Mouse (Mus musculus): Measurements from ENCODE around the gene Coro1c.

Gene Coro1c

DNA sequence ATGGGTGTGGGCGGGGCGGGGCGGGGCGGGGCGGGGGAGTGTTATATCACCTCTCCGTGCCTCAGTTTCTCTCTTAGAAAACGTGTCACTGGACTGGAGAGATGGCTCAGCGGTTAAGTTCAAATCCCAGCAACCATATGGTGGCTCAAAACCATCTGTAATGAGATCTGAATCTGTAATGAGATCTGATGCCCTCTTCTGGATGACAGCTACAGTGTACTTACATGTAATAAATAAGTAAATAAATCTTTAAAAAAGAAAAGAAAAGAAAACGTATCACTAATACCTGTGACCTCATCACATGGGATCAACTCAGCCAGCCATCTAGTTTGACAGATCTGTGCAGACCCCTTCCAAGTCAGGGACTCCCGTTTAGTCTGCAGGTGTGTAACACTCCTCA, 21.0 kb upstream of the Coro1c start:
- DNase-seq (ENCODE audit: low spot score) = no peak

DNA sequence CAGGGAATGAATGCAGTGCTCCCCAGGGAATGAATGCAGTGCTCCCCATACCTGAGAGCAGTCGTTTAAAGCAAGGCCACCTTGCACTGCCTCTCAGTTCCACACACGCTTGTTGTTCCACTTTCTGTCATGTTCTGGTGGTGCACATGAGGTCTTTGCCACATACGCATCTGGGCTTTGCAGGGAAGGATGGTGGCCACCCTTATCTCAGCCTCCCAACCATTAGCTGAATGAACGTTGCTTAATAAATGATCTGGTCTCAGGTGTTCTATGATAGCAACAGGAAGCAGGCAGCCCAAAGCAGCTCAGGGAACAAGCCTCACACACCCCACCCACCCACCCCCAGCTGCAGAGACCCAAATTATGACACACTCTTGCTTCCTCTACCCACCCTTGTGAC, 16.1 kb upstream of the Coro1c start:
- no peak for DNase-seq (ENCODE audit: low spot score)

DNA sequence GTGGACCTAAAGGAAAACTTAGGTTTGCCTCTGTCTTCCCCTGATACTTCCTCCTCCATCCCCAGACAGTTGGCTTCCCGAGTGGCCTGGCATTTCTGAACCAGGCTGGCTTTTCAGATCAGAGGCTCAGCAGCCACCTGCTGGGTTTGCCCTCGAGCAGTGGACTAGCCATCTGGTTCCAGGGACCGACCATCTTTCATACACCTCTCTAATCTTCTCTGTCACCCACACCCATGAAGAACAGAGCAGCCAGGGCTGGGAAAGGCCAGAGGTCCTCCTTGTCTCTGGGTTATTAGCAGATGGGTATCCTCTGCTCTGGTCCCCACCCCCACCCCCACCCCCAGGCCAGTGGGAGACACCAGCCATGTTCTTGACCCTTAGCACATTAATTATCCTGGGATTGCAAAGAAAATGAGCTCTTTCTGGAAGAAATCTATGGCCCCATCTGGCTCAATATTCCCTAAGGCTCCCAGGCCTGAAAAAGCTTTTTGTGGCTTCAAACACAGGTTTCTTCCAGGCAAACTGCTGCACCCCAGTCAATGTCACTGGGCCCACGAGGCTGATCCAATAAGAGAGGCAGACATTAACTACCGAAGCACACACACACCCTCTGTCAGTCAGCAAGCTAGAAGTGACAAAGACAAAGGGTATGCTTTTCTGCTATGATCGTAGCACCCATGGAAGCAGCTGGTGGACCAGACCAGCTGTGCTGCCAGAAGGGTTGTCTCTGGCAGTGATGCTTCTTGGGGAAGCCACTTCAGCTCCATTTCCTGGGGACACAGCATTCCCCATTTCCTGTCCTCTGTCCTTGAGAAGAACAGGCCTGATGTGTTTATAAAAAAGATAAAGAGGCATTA, 13.0 kb upstream of the Coro1c start:
- peak; percentile 75 for DNase-seq (ENCODE audit: low spot score)

DNA sequence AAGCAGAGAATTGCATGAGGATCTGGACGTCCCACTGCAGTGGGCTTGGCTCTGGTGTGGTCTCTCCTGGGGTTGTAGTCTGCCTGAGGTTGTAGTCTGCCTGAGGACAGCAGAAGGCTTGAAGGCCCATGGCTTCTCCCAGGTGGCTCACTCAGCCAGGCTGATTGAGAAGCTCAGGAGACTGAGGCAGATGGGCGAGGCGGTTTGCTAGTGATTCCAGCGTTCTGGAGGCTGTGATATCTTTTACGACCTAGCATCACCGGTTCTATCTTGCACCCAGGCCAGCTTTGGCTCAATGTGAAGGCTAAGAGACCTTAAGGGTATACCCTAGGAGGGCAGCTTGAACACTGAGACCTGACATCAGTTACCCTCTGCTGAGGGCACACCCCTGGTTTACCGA, 10.5 kb upstream of the Coro1c start:
- DNase-seq (ENCODE audit: low spot score) = no peak

DNA sequence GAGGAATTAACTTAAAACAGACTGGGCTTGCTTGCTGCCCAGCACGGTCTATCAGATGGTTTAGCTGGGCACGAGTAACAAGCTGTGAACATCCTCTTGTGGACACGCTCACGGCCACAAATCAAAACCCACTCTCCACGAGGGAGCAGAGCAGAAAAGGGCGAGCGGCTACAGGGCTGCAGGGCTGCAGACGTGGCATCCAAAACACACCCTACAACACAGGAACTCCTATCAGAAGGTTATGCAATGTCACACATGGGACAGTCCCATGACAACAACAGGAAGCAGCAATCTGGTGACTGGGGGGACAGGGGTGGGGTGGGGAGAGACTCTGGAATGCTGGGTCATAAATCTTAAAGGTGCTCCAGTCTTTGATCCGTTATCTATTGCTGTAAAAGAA, 10.1 kb upstream of the Coro1c start:
- DNase-seq (ENCODE audit: low spot score) = no peak

DNA sequence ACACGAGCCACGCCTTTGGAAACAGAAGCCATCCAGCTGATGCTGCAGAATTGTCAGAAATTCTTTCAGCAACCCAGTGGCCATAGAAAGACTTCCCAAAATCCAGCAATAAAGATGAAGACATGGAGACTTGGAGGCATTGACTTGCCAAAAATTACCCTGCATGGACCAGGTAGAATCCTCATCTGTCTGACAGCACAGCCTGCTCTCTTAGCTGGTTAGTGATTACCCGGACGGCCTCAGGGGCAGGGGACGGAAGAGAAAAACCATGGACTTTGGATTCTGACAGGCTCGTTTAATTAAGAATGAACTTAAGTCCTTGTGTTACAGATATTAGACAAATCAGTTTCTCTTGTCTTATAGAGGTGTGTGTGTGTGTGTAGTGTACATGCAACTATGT, 2.1 kb upstream of the Coro1c start:
- DNase-seq (ENCODE audit: low spot score) = no peak

DNA sequence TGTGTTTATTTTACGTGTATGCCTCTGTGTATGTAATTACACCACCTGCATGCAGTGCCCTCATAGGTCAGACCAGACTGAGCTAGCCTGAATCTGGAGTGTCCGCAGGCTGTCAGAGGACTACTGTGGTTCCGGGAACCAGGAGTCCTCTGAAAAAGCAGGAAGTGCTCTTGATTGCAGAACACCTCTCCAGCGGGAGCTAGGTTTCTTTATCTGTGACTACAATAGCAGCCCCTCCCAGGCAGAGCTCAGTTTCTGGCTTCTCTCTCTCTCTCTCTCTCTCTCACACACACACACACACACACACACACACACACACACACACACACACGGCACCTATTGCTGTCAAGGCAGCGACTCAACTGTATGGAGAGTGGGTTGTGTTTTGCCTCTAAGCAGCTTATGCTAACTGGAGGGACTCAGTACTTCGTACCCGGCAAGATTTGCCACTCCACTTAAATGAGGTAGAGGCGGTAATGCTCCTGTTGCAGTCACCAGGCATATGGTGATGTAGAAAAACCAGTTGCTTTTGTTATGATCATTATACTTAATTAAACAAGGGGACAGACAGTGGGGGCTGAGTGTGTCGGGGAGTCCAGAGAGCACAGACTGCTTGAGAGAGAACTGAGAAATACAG, 1.6 kb upstream of the Coro1c start:
- DNase-seq (ENCODE audit: low spot score) = peak; percentile 59

DNA sequence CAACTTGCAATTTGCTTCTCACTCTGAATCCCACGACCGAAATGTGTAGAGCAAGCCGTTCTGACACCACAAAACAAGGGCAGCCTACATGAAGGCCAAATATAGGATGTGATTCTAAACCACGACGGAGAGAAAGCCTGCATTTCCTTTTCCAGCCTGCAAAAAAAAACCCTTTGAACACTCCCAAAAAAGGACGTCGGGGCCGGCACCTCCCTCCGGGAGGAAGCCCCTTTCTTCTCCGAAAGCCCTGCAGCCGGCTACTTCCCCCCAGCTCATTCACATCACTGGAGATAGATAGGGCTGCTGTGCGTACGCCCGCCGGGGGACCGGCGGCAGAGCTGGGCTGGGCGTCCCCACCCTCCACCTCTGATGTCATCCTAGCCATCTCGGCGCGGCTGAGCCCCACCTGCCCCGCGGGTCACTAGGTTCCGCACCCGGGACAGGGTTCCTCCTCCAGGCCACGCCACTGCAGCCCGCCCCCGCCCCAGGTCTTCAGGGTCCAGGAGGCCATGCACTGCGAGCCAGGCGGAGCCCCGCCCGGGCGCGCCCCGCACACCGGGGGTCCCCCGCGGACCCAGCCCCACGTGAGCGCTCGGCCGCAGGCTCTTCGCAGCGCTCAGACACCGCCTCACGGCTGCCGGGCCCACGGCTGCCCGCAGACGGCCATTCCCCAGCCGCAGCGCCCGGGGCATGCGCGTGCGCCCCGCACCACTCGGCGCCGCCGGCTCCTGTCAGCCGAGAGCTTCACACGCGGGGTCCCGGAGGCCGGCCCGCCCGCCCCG, 581 bp downstream of the Coro1c start:
- DNase-seq (ENCODE audit: low spot score) = peak; percentile 87

DNA sequence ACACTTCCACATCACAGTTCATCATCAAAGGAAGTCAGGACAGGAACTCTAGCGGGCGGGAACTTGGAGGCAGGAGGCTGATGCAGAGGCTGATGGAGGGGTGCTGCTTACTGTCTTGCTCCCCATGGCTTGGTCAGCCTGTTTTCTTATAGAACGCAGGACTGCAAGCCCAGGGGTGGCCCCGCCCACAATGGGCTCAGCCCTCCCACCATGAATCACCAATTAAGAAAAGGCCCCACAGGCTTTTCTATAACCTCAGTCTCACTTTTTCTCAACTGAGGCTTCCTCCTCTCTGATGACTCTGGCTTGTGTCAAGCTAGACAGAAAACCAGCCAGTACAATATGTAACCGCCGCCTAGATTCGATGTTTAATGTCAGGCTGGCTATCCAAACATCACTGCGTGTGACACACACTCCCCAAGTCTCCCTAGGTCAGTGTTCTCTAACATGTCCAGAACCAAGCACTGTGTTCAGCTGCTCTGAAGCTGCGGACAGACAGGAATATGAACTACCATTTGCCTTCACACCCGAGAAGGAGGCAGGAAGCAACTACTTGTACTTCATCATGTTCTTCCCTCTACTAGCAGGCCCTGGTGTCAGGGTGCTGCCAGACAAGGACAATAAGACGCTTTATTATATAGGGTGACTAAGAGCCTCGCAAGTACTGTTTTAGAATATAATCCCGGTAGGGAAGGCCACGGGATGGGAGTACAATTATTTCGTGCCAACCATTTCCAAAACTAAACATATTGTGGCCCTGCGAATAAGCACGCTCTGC, 1.4 kb downstream of the Coro1c start:
- peak; percentile 90 for DNase-seq (ENCODE audit: low spot score)

DNA sequence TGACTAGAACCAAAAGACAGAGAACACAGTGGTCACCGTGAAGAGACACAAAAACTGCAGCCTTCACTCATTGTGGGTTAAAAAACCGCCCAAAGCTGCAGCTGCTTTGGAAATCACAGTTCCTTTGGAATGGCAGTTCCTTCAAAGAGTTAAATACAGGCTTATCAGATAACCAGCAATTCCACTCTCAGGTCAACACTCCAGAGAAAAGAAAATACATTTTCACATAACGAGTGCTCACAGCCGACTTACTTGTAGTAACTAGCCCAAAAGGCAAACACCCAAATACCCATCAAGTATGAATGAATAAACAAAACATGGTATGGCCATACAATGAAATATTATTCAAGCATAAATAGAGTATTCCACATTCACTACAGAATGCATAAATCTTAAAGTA, 3.6 kb downstream of the Coro1c start:
- no peak for DNase-seq (ENCODE audit: low spot score)

DNA sequence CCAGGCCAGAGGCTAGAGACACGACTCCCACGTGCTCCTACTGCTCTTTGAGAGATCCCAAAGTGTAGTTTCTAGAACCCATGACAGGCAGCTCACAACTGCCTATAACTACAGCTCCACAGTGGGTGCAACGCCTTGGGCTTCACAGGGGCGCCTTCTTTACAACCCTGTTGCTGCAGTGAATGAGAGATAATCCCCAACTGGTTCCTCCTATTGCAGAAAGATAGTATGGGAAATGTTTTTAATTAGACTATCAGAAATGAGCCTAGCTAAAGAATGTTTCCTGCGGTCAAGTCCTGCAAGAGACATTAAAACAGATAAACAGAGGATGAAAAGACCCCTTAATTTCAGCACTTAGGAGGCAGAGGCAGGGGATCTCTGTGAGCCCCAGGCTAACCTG, 5.6 kb downstream of the Coro1c start:
- DNase-seq (ENCODE audit: low spot score) = no peak

DNA sequence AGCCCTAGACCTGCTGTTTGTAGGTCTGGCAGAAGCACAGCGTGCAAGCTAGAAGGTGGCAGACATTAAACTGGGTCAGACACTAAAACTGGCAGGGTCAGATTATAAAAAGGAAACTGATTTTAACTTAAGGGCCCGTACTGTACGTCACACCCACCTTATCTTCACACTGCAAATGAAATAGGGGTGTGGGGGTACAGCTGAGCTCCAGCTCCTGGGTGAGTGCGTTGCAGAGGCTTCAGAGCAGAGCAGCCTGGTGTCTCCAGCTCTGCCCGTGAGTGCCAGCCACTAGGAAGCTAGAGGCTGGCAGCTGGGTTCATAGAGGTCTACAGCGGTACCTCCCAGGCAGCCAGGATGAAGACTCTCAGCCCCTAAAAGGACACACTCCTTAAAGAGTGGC, 6.5 kb downstream of the Coro1c start:
- no peak for DNase-seq (ENCODE audit: low spot score)

DNA sequence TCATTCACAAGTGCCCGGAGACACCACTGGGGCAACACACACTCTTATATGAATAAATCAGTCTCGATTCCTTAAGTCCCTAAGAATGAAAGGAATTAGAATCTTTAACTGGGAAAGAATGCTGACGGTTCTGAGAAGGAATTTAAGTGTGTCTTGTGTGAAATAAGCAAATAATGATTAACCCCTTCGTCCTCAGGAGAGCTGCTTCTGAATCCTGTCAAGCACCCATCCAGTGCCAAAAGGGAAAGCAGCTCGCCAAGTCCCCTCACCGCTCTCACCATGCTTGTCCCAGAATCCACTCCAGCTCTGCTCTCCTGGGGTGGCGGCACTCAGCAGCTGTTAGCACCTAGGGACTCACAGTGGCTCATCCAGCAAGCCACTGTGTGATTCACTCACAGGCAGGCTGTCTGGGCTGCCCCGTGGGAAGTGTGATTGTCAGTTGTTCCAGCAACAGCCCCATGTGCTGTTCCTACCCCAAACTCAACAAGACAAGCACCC, 7.4 kb downstream of the Coro1c start:
- DNase-seq (ENCODE audit: low spot score) = peak; percentile 40

DNA sequence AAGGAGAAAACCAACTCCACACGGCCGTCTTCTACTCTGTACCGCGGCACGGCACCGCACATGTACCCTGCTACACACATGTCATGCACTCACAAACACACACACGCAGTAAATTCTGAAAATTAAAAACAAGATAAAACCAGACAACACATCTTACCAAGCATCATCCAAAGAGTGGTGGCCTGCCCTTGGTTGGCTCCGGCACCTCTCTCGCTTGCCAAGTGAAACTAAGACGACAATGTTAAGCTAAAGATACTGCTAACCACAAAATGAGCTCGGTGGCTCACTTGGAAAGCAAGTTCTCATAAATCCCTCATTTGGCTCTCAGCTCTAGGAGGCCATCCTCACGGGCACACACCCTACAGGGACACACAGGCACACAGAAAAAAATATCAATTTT, 9.0 kb downstream of the Coro1c start:
- DNase-seq (ENCODE audit: low spot score) = no peak

DNA sequence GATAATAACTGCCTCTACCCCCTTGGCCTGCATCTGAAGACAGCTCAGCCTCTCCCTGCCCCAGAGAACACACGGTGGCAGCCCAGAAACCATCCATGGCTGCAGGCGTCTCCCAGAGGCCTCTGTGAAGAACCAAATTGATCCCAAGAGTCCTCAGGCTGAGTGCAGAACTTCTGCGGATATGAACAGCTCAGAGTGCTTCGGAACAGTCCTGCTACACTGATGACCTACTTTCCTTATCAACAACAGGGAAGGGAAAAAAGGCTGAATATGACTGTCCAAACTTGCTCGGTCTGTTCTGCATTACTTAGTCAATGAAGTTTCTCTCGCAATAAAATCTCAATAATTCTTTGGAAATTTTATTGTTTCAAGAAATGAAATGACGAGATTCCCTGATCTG, 16.6 kb downstream of the Coro1c start:
- no peak for DNase-seq (ENCODE audit: low spot score)

DNA sequence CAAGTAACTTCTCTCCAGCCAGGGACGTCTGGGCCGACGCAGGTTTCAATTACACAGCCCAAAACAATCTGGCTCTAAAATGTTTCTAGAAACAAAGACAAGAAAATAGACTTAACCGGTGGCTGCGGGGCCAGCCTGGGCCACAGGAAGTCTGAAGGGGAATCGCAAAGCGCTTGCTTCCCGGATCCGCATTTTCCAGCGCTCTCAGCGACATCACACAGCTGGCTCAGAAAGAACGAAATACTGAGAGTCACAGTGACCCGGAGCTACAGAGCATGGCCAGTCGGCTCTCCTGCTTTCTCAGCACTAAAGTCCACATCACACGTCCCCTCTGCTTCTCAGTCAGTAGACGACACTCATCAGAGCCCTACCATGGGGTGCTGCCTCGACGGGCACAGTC, 17.7 kb downstream of the Coro1c start:
- DNase-seq (ENCODE audit: low spot score) = no peak

DNA sequence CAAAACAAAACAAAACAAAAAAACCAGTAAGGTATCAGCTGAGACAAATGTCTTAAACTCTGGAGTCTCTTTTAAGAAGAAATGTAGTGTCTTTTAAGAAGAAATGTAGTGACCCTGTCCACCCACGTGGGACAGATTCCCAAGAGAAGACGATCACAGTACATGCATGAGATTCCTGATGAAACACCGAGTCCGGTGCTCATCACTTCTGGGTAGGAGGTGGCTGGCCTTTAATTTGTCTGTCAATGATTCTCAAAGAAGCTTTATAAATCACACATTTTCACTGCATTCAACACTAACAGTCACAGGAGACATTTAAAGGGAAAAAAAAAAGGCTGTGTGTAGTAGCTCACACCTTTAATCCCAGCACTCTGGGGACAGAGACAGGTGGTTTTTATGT, 18.6 kb downstream of the Coro1c start:
- no peak for DNase-seq (ENCODE audit: low spot score)

DNA sequence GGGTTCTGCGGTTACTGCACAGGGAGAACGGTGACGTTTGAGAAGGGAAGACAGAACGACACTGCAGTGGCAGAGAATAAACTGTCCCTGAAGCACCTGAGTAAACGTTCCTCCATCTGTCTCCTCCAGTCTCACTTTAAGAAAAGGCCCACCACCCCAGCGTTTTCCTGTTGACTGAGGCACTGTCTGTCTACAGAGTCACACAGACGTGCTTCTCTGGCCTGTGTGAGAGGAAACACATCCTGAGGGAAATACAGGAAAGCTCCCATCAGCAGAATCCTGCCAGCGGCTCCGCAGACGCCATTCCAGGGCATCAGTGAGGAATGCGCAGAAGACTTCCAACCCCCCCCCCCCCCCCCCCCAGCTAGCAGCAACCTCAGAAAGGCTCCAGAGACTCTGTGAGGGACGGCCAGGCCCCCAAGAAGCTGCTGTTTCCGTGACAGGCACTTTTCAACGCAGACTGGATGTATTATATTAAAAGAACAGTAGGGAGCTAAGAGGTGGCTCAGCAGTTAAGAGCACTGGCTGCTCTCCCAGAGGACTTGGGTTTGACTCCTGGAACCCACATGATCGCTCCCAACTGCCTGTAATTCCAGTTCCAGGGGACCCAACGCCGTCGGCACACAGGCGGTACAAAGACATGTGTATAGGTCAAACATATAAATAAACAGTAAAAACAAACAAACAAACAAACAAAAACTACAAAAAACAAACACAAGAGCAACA, 19.2 kb downstream of the Coro1c start:
- DNase-seq (ENCODE audit: low spot score) = no peak

DNA sequence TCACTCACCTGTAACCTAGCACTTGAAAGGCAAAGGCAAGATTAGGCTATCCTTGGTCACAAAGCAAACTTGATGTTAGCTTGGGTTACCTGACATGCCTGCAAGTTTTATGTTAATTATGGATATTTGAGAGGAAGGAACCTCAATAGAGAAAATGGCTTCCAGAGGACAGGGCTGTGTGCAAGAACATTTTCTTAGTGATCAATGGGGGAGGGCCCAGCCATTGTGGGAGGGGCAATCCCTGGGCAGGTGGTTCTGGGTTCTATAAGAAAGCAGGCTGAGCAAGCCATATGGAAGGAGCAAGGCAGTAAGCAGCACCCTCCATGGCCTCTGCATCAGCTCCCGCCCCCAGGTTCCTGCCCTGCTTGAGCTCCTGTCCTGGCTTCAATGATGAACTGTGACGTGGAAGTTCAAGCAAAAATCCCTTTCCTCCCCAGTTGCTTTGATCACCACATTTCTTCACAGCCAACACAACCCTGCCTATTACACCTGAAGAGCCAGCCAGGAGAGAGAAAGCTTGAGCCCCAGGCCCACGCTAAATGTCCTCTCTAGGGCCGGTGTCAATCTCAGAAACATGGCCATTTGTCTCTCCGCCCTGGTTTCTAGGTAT, 20.3 kb downstream of the Coro1c start:
- no peak for DNase-seq (ENCODE audit: low spot score)

DNA sequence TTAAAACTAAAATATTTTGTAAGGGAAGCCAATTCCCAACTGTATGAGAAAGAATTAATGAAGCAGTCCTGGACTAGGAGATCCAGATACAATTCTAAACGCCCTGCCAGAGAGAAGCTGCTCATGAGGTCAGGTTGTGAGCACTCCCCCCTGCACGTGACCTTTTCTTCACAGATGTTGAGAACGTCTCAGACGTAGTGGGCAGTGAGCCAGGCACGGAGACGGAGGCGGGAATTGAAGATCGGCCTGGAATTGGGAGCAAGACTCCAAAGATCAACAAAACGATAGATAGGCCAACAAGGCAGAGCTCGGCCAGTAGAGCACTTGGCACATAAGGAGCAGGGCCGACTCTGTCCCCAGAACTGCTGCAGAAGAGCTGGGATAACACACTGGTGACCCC, 21.4 kb downstream of the Coro1c start:
- DNase-seq (ENCODE audit: low spot score) = peak; percentile 88

DNA sequence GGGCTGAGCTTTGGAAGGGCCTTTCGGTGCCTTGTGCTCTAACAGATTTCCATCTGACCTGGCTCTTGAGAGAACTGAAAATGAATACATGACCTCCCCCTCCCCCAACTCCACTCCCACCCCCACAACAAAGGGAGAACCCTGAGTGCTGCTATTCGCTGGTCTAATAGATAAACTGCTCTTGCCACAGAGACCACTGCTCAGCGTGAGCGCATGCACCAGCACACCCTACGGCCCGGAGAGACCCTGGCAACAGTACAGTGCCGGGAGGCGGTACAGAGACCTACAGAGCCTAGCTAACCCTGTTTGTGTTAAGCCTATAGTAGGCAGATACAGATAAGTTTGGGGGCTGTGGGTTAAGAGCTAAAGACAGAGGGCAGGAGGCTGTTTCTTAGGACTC, 22.9 kb downstream of the Coro1c start:
- no peak for DNase-seq (ENCODE audit: low spot score)
